Mouse (Mus musculus): ENCODE measurements around the gene Scube1. TPM values are rescaled to one million over a fixed set of nuclear protein-coding genes. Genes with fewer than 3 reads are reported as not detected.

Gene Scube1
- polyA plus RNA-seq, 1 experiment: 24.7 TPM

DNA sequence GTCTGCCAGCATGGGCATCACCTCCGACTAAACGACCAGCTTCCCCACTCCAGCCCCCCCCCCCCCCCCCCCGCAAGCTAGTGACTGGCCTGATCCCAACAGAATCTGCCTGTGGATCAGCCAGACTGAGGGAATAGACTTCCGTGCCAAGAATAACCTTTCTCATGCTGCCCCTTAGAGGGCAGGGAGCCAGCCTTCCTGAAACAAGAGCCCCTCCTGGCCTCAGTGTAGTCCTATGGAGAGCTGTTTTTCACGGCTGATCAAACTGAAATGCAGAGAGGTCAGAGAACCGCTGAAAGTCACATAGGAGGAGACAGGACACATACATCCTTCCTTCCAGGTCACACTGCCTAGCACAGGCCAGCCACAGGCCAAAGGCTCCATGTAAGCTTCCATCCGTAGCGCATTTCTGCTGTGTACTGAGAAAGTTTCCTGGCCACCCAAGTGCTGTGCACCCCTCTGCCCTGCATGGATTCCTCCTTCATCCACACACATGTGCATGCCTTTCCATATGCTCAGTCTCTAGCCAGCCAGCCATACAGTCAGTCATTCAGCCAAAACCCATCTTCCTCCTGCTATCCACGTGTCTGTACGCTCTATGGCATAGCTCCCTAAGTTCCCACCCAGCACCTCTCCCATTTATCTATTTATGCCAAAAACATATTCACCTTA is 18.2 kb downstream of the Scube1 start:
- peak; percentile 86 for DNase-seq (ENCODE audit: low read depth)
- TF ChIP-seq POLR2A (IDR thresholded peaks at IDR 0.05; ENCODE audit: borderline replicate concordance, extremely low read depth, insufficient read depth, insufficient read length, poor library complexity, severe bottlenecking) (no peak), CTCF (IDR thresholded peaks at IDR 0.05; ENCODE audit: borderline replicate concordance, extremely low read depth, insufficient read depth, insufficient read length) (no peak)

DNA sequence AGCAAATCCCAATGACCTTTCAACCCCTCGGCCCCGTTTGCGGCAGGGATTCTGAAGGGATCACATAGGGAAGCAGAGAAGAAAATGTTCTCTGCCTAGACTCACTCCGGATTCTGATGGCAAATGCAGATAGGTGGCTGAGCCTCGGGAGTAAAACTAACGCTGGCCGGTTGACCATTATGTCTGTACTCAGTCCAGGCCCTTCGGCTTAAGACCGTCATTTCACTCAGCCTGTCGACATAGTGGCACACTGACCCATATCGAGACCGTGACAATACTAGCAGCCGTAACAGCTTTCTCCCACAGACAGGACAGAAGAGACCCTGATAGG is 24.3 kb downstream of the Scube1 start:
- DNase-seq (ENCODE audit: low read depth): no peak
- TF ChIP-seq CTCF (IDR thresholded peaks at IDR 0.05; ENCODE audit: borderline replicate concordance, extremely low read depth, insufficient read depth, insufficient read length): no peak
- TF ChIP-seq POLR2A (IDR thresholded peaks at IDR 0.05; ENCODE audit: borderline replicate concordance, extremely low read depth, insufficient read depth, insufficient read length, poor library complexity, severe bottlenecking): no peak

DNA sequence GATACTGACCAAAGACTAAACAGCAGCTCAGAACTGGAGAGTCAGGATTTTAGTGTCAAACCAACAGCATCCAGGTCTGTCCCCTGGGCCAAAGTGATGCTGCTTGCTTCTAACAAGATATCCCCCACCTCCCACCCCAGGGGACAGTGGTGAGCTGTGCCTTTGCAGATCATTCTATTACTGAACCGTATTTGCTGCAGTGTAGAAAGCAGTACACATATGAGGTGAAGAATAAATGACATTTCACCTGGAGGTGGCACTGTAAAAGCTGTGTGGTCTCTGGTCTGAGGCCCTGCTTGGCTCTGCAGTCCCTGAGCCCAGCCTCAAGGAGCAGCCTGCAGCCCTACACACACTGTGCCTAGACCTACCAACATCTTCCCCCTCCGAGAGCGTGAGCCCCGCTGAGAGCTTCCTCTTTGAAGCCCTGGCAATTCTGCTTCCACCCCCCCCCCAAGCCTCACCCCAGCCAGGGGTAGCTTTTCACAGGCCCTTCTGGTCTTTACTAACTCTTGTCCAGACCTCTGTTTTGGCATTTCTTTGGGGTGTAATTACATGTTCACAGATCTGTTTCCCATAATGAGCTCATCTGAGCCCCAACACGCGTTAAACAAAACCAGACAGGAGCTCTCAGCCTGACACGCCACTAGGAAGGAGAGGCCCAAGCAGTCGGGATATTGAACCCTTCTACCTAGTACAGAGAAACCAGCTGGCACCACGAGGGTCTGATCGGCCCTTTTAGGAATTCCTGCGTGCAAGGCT is 24.8 kb downstream of the Scube1 start:
- peak; percentile 64 for DNase-seq (ENCODE audit: low read depth)
- TF ChIP-seq CTCF (IDR thresholded peaks at IDR 0.05; ENCODE audit: borderline replicate concordance, extremely low read depth, insufficient read depth, insufficient read length): no peak
- TF ChIP-seq POLR2A (IDR thresholded peaks at IDR 0.05; ENCODE audit: borderline replicate concordance, extremely low read depth, insufficient read depth, insufficient read length, poor library complexity, severe bottlenecking): no peak

- peak; percentile 29 for DNase-seq (ENCODE audit: low read depth)
- TF ChIP-seq POLR2A (IDR thresholded peaks at IDR 0.05; ENCODE audit: borderline replicate concordance, extremely low read depth, insufficient read depth, insufficient read length, poor library complexity, severe bottlenecking) (no peak), CTCF (IDR thresholded peaks at IDR 0.05; ENCODE audit: borderline replicate concordance, extremely low read depth, insufficient read depth, insufficient read length) (no peak)
These were observed 25.5 kb downstream of the Scube1 start for GRCm38 (mm10) chr15:83699132-83699833.

DNA sequence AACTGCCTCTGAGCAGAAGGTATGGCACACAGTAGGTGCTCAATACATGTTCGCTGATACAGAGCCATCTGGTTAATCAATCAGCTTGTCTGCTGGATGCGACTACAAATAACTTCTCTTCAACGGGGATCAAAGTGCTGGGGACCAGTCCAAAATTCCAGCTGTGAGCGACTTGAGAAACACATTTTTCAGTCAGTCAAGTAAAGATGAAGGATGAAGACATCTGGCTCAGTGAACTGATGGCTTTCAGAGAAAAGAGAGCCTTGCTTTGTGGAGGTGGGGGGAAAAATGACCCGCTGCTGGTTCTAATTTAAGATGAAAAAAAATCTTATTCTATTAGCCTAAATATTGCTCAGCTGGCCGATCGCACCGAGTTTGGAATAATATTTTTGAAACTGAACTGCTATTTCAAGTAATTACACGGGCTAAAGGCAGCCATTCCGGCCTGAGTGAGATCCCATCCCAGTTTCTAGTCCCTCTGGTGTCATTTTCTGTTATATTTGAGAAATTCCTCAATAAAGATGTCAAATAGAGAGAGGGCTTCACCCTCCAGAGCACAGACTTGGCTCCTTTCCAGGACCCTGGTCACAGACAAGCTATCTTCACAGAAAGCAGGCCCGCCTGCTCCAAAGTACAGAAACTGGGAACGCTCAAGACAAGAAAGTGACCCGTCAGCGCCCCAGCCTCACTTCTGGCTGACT is 28.0 kb downstream of the Scube1 start:
- DNase-seq (ENCODE audit: low read depth): peak; percentile 61
- TF ChIP-seq CTCF (IDR thresholded peaks at IDR 0.05; ENCODE audit: borderline replicate concordance, extremely low read depth, insufficient read depth, insufficient read length): no peak
- TF ChIP-seq POLR2A (IDR thresholded peaks at IDR 0.05; ENCODE audit: borderline replicate concordance, extremely low read depth, insufficient read depth, insufficient read length, poor library complexity, severe bottlenecking): no peak

- no peak for TF ChIP-seq POLR2A (IDR thresholded peaks at IDR 0.05; ENCODE audit: borderline replicate concordance, extremely low read depth, insufficient read depth, insufficient read length, poor library complexity, severe bottlenecking)
- no peak for TF ChIP-seq CTCF (IDR thresholded peaks at IDR 0.05; ENCODE audit: borderline replicate concordance, extremely low read depth, insufficient read depth, insufficient read length)
- DNase-seq (ENCODE audit: low read depth): no peak
These were observed 29.7 kb downstream of the Scube1 start for GRCm38 (mm10) chr15:83695159-83695558.

DNA sequence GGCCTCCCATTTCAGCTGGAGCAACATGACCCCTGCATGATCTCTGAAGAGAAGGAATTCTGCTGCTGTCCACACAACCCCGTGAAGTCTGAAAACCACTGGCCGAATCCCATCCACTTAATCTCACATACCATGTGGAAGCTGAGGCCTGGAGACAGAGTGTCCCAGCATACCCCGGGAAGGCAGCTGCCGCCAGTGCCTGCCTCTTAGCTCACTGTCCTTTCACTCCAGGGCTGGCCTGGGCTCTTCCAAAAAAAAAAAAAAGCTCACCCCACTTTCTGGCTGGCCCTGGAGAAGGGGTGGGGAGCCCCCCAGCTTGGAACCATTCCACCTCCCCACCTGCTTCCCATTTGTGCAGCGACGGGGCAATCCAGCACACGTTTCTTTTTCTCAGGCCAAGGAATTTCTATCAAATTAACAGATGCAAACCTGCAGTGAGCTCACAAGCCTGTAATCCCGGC is 32.9 kb downstream of the Scube1 start:
- peak; percentile 40 for DNase-seq (ENCODE audit: low read depth)
- TF ChIP-seq POLR2A (IDR thresholded peaks at IDR 0.05; ENCODE audit: borderline replicate concordance, extremely low read depth, insufficient read depth, insufficient read length, poor library complexity, severe bottlenecking): no peak
- no peak for TF ChIP-seq CTCF (IDR thresholded peaks at IDR 0.05; ENCODE audit: borderline replicate concordance, extremely low read depth, insufficient read depth, insufficient read length)

GRCm38 (mm10) chr15:83689946-83690345 is 34.9 kb downstream of the Scube1 start:
- DNase-seq (ENCODE audit: low read depth): no peak
- no peak for TF ChIP-seq CTCF (IDR thresholded peaks at IDR 0.05; ENCODE audit: borderline replicate concordance, extremely low read depth, insufficient read depth, insufficient read length)
- TF ChIP-seq POLR2A (IDR thresholded peaks at IDR 0.05; ENCODE audit: borderline replicate concordance, extremely low read depth, insufficient read depth, insufficient read length, poor library complexity, severe bottlenecking): no peak

- TF ChIP-seq POLR2A (IDR thresholded peaks at IDR 0.05; ENCODE audit: borderline replicate concordance, extremely low read depth, insufficient read depth, insufficient read length, poor library complexity, severe bottlenecking) (no peak), CTCF (IDR thresholded peaks at IDR 0.05; ENCODE audit: borderline replicate concordance, extremely low read depth, insufficient read depth, insufficient read length) (no peak)
- no peak for DNase-seq (ENCODE audit: low read depth)
These were observed 38.2 kb downstream of the Scube1 start for GRCm38 (mm10) chr15:83686601-83687000.

GRCm38 (mm10) chr15:83685950-83686349 is 38.9 kb downstream of the Scube1 start:
- no peak for DNase-seq (ENCODE audit: low read depth)
- no peak for TF ChIP-seq CTCF (IDR thresholded peaks at IDR 0.05; ENCODE audit: borderline replicate concordance, extremely low read depth, insufficient read depth, insufficient read length)
- TF ChIP-seq POLR2A (IDR thresholded peaks at IDR 0.05; ENCODE audit: borderline replicate concordance, extremely low read depth, insufficient read depth, insufficient read length, poor library complexity, severe bottlenecking): no peak

GRCm38 (mm10) chr15:83683051-83683561 is 41.7 kb downstream of the Scube1 start:
- DNase-seq (ENCODE audit: low read depth): no peak
- TF ChIP-seq POLR2A (IDR thresholded peaks at IDR 0.05; ENCODE audit: borderline replicate concordance, extremely low read depth, insufficient read depth, insufficient read length, poor library complexity, severe bottlenecking): no peak
- no peak for TF ChIP-seq CTCF (IDR thresholded peaks at IDR 0.05; ENCODE audit: borderline replicate concordance, extremely low read depth, insufficient read depth, insufficient read length)

Data from brain, embryonic 14.5 days (tissue).